Mouse (Mus musculus) cortical plate, adult 2 months (tissue): ENCODE data around the gene Lrp8.

Experiments used
- CTCF ChIP-seq: fragments of 200-500 bp; IDR thresholded peaks from 2 replicates; pipeline ENCODE4 v1.5.1; 2011; ENCODE audit warnings: mild to moderate bottlenecking, control low read depth, low read length; ENCODE audit not compliant: insufficient read depth; ENCODE audit errors: extremely low read depth
- POLR2A ChIP-seq: fragments of 200-500 bp; IDR thresholded peaks from 2 replicates; pipeline ENCODE4 v1.6.1; 2011; ENCODE audit warnings: mild to moderate bottlenecking, low read length, control low read depth; ENCODE audit not compliant: insufficient read depth; ENCODE audit errors: extremely low read depth

DNA sequence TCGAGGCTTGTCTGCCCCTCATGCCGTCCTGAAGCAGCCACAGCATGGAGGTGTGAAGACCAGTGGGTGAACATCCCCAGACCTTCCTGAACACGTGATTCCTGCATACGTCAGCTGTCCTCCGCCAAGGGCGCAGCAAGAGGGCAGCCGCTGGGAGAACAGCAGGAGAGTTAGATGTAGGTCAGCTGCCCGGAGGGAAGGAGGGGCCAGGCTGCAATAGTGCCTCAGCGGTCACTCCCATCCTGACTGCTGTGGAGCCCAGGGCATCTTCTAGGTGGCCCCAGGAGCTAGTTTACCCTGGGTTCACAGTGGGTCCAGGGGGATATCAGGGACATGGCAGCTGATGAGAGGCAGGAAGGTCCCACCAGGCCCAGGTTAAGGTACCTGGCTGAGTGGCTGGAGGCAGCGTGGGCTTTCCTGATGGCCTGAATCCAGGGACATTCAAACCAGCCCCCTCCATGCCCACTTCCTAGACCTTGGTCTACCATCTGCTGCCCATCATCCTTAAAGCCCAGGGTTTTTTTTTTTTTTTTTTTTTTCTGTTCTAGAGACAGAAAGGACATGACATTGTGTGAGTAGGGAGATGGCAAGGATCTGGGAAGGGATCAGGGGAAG is 9.8 kb downstream of the Lrp8 start:
- no peak for TF ChIP-seq CTCF
- no peak for TF ChIP-seq POLR2A
